Comparison of ENCODE assay signal across 8 mouse cellular contexts in genomic region chr10:81069836-81070235, GRCm38 (mm10). TPM values are rescaled to one million over a fixed set of nuclear protein-coding genes. Genes with fewer than 3 reads are reported as not detected.
A peak's percentile ranks its signal among the peaks of the same experiment; 100 is the strongest.
DNase-seq lines count a peak whose midpoint lies in the region; ATAC-seq and TF ChIP-seq lines count a peak whose summit lies in the region.

Thop1 (plus strand) TSS chr10:81070035.

- 0 out of 2 replicates have a peak within 1 kb of the TSS, but pooled peaks have one; percentile 7 for H3K27ac ChIP-seq in ES-E14 (ENCODE audit: insufficient read depth, low read depth, low read length, poor library complexity, severe bottlenecking)
- peak within 1 kb of the TSS; percentile 76 for H3K27ac ChIP-seq in forebrain, embryonic 15.5 days (replicated peaks)

- DNase-seq in ES-E14 (ENCODE audit: low read depth, low spot score): peak; percentile 99
- peak; percentile 99 for DNase-seq in cerebellum, adult 11-12 months
- peak; percentile 96 for DNase-seq in heart, postnatal 25 days (ENCODE audit: low spot score)
- DNase-seq in layer of hippocampus, adult 18-20 months (ENCODE audit: low spot score in 2 of 2): peak; percentile 98 to 99
- DNase-seq in lung, adult 2 months: peak; percentile 91
- peak; percentile 97 to 98 for DNase-seq in thymus, adult 18-20 months

- intact Hi-C loops in heart, postnatal 25 days (cut with DNase I): no loop called here

- peak within 1 kb of the TSS; percentile 59 for H3K4me2 ChIP-seq in forebrain, embryonic 15.5 days (replicated peaks)

- peak within 1 kb of the TSS; percentile 80 to 90 for H3K4me3 ChIP-seq in ES-E14 (ENCODE audit: insufficient read depth in 1 of 2, low read depth in 1 of 2, low read length in 2 of 2, poor library complexity in 1 of 2, severe bottlenecking in 1 of 2)
- H3K4me3 ChIP-seq in forebrain, embryonic 15.5 days: peak within 1 kb of the TSS; percentile 71
- peak within 1 kb of the TSS; percentile 64 for H3K4me3 ChIP-seq in lung, adult 2 months (replicated peaks; ENCODE audit: extremely low read depth, low read depth, low read length)

- peak; percentile 60; the same call in 1 of the 2 replicates for TF ChIP-seq POLR2A in lung, adult 2 months (IDR thresholded peaks at IDR 0.05; ENCODE audit: borderline replicate concordance, extremely low read depth, low read depth, low read length)

- peak; percentile 97 for ATAC-seq in forebrain, embryonic 15.5 days (replicated peaks)
- ATAC-seq in neutrophil, adult 5-6 weeks (ENCODE audit: extremely low read depth, insufficient number of reproducible peaks, low FRiP score, poor library complexity, severe bottlenecking): peak; percentile 95

- H3K9me3 ChIP-seq in ES-E14 (ENCODE audit: control insufficient read depth, insufficient read depth, low read depth, low read length): no peaks in the 10 kb centered on the region
- no peaks in the 10 kb centered on the region for H3K9me3 ChIP-seq in forebrain, embryonic 15.5 days

- no peak for TF ChIP-seq CTCF in lung, adult 2 months (IDR thresholded peaks at IDR 0.05; ENCODE audit: insufficient read depth, low read length)

- peak within 1 kb of the TSS; percentile 89 for H3K9ac ChIP-seq in ES-E14 (ENCODE audit: insufficient read depth, low read depth, low read length, poor library complexity, severe bottlenecking)
- H3K9ac ChIP-seq in forebrain, embryonic 15.5 days (replicated peaks): peak within 1 kb of the TSS; percentile 78

- H3K27me3 ChIP-seq in forebrain, embryonic 15.5 days: no peaks in the 10 kb centered on the region

- WGBS in forebrain, embryonic 15.5 days: under 1% methylated on average over 35 of the region's 35 CpGs
- 0% methylated on average over 35 of the region's 35 CpGs for WGBS in lung, adult 2 months

- in situ Hi-C loops in ES-E14 (cut with MboI; ENCODE audit: low sequenced_read_pairs in 2 of 2, unreplicated experiment in 2 of 2): no loop called here

- H3K36me3 ChIP-seq in ES-E14 (ENCODE audit: control insufficient read depth, insufficient read depth, low read length, poor library complexity, severe bottlenecking): peaks cover 17% of the 10 kb centered on the region; the same call in 1 of the 2 replicates
- H3K36me3 ChIP-seq in forebrain, embryonic 15.5 days: peaks cover 20% of the 10 kb centered on the region

- H3K4me1 ChIP-seq in ES-E14 (ENCODE audit: control insufficient read depth in 2 of 2, insufficient read depth in 2 of 2, low read length in 2 of 2, poor library complexity in 1 of 2): peaks cover 0 to 5% of the 10 kb centered on the region in 2 experiments; a peak in 2 of 4 replicates
- H3K4me1 ChIP-seq in forebrain, embryonic 15.5 days: peaks cover 26% of the 10 kb centered on the region
- H3K4me1 ChIP-seq in lung, adult 2 months (ENCODE audit: control insufficient read depth, insufficient read depth, low read length): peaks cover 4% of the 10 kb centered on the region

TF ChIP-seq in ES-E14, 5 proteins besides CTCF, POLR2A, EP300 and RAD21:
- 0 out of 2 replicates have a peak, but pooled peaks have one; percentile 48 for TF ChIP-seq HCFC1 (IDR thresholded peaks at IDR 0.05; ENCODE audit: borderline replicate concordance, insufficient read depth, low read length)
- no peak for TF ChIP-seq ZNF384 (IDR thresholded peaks at IDR 0.05; ENCODE audit: low read depth, low read length)

RNA-seq across cellular contexts. Expression of gene Thop1, which starts in this region (rescaled TPM):
- 155 and 174 TPM in 2 replicates for total RNA-seq in ES-E14 (2012; rRNA removed)
- 60.0 and 61.7 TPM in 2 replicates for polyA plus RNA-seq in forebrain, embryonic 15.5 days (2015; fragmentation: Nextera tagmentation; extraction: Ambion mirVana)
- 10 to 100 TPM; 12.3 to 13.2 TPM for total RNA-seq in heart, postnatal 25 days (2021)
- 10 to 100 TPM; 50.5 to 50.6 TPM for total RNA-seq in layer of hippocampus, adult 18-20 months (2021)
- 31.7 and 59.6 TPM in 2 replicates for polyA plus RNA-seq in lung, adult 2 months (2012; rRNA removed)
- total RNA-seq in neutrophil, adult 5-6 weeks (2017): 1.5 and 4.5 TPM in 2 replicates

Comparison
In these comparisons a context has a peak if more than half of its experiments do, and no peak if none do; other contexts are left out.
1. Peak in every context shown above with its lines: DNase-seq, ATAC-seq, H3K4me3 ChIP-seq and H3K27ac ChIP-seq.